Mouse (Mus musculus) spleen, adult 2 months (tissue): ENCODE measurements around the gene Fgfr2.

Experiments
- CTCF ChIP-seq: fragments of 200-500 bp; IDR thresholded peaks from 2 replicates; pipeline ENCODE4 v1.5.1; 2011; ENCODE audit warnings: mild to moderate bottlenecking, inconsistent platforms; ENCODE audit not compliant: insufficient read depth, insufficient read length, insufficient replicate concordance; ENCODE audit errors: extremely low read depth
- POLR2A ChIP-seq: fragments of 200-500 bp; IDR thresholded peaks from 2 replicates; pipeline ENCODE4 v1.6.1; 2011; ENCODE audit warnings: low read depth, low read length, inconsistent platforms

GRCm38 (mm10) chr7:132788826-132789225 is 334.3 kb downstream of the Fgfr2 start:
- no peak for TF ChIP-seq CTCF
- TF ChIP-seq POLR2A: no peak
